Mouse (Mus musculus): ENCODE data around the gene Adap2. TPM values are rescaled to one million over a fixed set of nuclear protein-coding genes. Genes with fewer than 3 reads are reported as not detected.

Adap2 gene
- polyA plus RNA-seq, 1 experiment from 2014 or later, result 12.1 TPM

DNA sequence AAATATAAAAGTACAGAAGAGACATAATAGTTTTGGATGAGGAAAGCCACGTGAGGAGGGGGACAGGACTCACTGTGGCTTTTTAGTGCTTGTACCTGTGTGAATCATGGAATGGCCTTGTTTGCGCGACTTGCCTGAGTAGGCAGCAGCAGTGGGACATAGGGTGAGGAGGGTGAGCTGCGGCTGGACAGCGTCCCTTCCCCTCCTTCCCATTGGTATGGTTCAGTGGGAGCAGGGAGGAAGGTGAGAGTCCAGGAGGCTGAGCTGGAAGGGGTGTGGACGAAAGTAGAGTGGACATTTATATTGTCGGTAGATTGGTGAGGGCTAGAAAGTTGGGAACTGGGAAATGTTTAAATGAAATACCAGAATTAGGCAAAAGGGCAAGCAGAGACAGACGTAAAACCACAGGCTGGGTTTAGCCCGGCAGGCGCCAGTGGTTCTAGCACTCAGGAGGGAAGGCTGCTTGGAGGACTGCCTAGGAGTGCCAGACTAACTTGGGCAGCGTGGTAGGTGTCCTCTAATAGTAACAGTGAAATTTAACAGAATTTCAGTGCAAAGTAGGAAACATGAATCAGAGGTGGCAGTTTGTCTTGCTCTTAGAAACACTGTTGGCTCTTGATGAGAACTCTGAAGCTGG, 64.9 kb downstream of the Adap2 start:
- peaks cover 5% of the 10 kb centered on the region for H3K4me1 ChIP-seq (ENCODE audit: insufficient read depth)
- H3K4me3 ChIP-seq (ENCODE audit: low read depth, low read length), result no peak overlapping the region
- no peaks in the 10 kb centered on the region for H3K27me3 ChIP-seq (ENCODE audit: insufficient read depth, low read length)
- no peak overlapping the region for H3K9ac ChIP-seq (replicated peaks)
- DNase-seq (no peak), ATAC-seq (peak; percentile 54; the same call in 1 of the 2 replicates)
- TF ChIP-seq CTCF (IDR thresholded peaks at IDR 0.05; ENCODE audit: low read depth) (no peak), EP300 (IDR thresholded peaks at IDR 0.05; ENCODE audit: low read depth) (no peak)
- WGBS (ENCODE audit: insufficient replicate concordance), result 70% methylated on average over 11 of the region's 11 CpGs
- peak overlapping the region; percentile 24; the same call in 1 of the 2 replicates for H3K4me2 ChIP-seq (ENCODE audit: low read depth, low read length)
- no peaks in the 10 kb centered on the region for H3K9me3 ChIP-seq (ENCODE audit: low read length)
- peak overlapping the region; percentile 24 for H3K27ac ChIP-seq (ENCODE audit: low read depth)
- H3K36me3 ChIP-seq (replicated peaks; ENCODE audit: insufficient read depth, low read length), result peaks cover 14% of the 10 kb centered on the region

Other genes starting within 250 kb of the Adap2 start
- 15.1 and 15.9 TPM in 2 replicates for gene Utp6, start 191.7 kb upstream of the Adap2 start, polyA plus RNA-seq (2015; fragmentation: Nextera tagmentation; extraction: Ambion mirVana)
- 10.7 and 11.2 TPM in 2 replicates for gene Suz12, start 161.0 kb upstream of the Adap2 start, polyA plus RNA-seq (2015; fragmentation: Nextera tagmentation; extraction: Ambion mirVana)
- gene Crlf3, start 73.1 kb upstream of the Adap2 start, polyA plus RNA-seq (2015; fragmentation: Nextera tagmentation; extraction: Ambion mirVana), result 45.7 and 47.8 TPM in 2 replicates
- 3.7 and 4.9 TPM in 2 replicates for gene Atad5, start 64.7 kb upstream of the Adap2 start, polyA plus RNA-seq (2015; fragmentation: Nextera tagmentation; extraction: Ambion mirVana)
- gene Tefm, start 11.9 kb upstream of the Adap2 start, polyA plus RNA-seq (2015; fragmentation: Nextera tagmentation; extraction: Ambion mirVana), result 17.1 and 18.0 TPM in 2 replicates
- 6.8 and 7.7 TPM in 2 replicates for gene Rnf135, start 29.7 kb downstream of the Adap2 start, polyA plus RNA-seq (2015; fragmentation: Nextera tagmentation; extraction: Ambion mirVana)
- 22.7 and 24.6 TPM in 2 replicates for gene Rhot1, start 54.9 kb downstream of the Adap2 start, polyA plus RNA-seq (2015; fragmentation: Nextera tagmentation; extraction: Ambion mirVana)
- 0.05 and 0.12 TPM in 2 replicates for gene Rhbdl3, start 146.8 kb downstream of the Adap2 start, polyA plus RNA-seq (2015; fragmentation: Nextera tagmentation; extraction: Ambion mirVana)
- gene 5730455P16Rik, start 223.9 kb downstream of the Adap2 start, polyA plus RNA-seq (2015; fragmentation: Nextera tagmentation; extraction: Ambion mirVana), result 6.2 and 6.6 TPM in 2 replicates
- gene Zfp207, start 229.2 kb downstream of the Adap2 start, polyA plus RNA-seq (2015; fragmentation: Nextera tagmentation; extraction: Ambion mirVana), result 68.9 and 71.6 TPM in 2 replicates

Measured in liver, postnatal 0 days (tissue).